Mouse (Mus musculus) lung, postnatal 0 days (tissue): Measurements from ENCODE around the gene Bud13. TPM values are rescaled to one million over a fixed set of nuclear protein-coding genes. Genes with fewer than 3 reads are reported as not detected.

Source experiments
- ATAC-seq: fragments of 200-750 bp; cut with Nextera tagmentation; 2 replicates; pipeline ENCODE4 v1.8.0; 2017; ENCODE audit warnings: moderate library complexity
- DNase-seq: peaks from one replicate; pipeline ENCODE4 v3.0.0-alpha.2; 2016; ENCODE audit warnings: low spot score
- H3K27ac ChIP-seq: fragments of 300-500 bp; sonication (generic); 2 replicates; pipeline ENCODE4 v1.5.1; 2014; ENCODE audit warnings: antibody characterized with exemption, mild to moderate bottlenecking, low read length, mixed read lengths
- H3K27me3 ChIP-seq: fragments of 300-500 bp; sonication (generic); replicated peaks from 2 replicates; pipeline ENCODE4 v1.6.1; 2014; ENCODE audit warnings: low read length, mixed read lengths; ENCODE audit not compliant: insufficient read depth
- H3K36me3 ChIP-seq: fragments of 300-500 bp; sonication (generic); 2 replicates; pipeline ENCODE4 v1.6.1; 2014; ENCODE audit warnings: low read length, mixed read lengths; ENCODE audit not compliant: insufficient read depth
- H3K4me1 ChIP-seq: fragments of 300-500 bp; sonication (generic); 2 replicates; pipeline ENCODE4 v1.6.1; 2014; ENCODE audit warnings: antibody characterized with exemption, low read depth, low read length, mixed read lengths; ENCODE audit not compliant: insufficient read depth
- H3K4me2 ChIP-seq: fragments of 300-500 bp; sonication (generic); replicated peaks from 2 replicates; pipeline ENCODE4 v1.6.1; 2014; ENCODE audit warnings: low read depth, mild to moderate bottlenecking, low read length, moderate library complexity, mixed read lengths
- H3K4me3 ChIP-seq: fragments of 300-500 bp; sonication (generic); 2 replicates; pipeline ENCODE4 v1.5.1; 2014; ENCODE audit warnings: low read depth, low read length
- H3K9ac ChIP-seq: fragments of 300-500 bp; sonication (generic); replicated peaks from 2 replicates; pipeline ENCODE4 v1.6.1; 2014; ENCODE audit warnings: low read depth, mild to moderate bottlenecking
- H3K9me3 ChIP-seq: fragments of 300-500 bp; sonication (generic); 2 replicates; pipeline ENCODE4 v1.6.1; 2016; ENCODE audit warnings: low read length, mixed read lengths
- CTCF ChIP-seq: IDR thresholded peaks from 2 replicates; pipeline ENCODE4 v1.5.1; 2016; ENCODE audit warnings: antibody characterized with exemption, mild to moderate bottlenecking
- EP300 ChIP-seq: IDR thresholded peaks from 2 replicates; pipeline ENCODE4 v1.6.1; 2016; ENCODE audit warnings: antibody characterized with exemption, mild to moderate bottlenecking, control low read depth
- WGBS: fragments of 180-500 bp; shearing (Covaris S2); extraction: QIAGEN DNeasy Blood & Tissue Kit; methylation state at CpG from one replicate; pipeline ENCODE4 v1.1.7; 2014; 5-methylcytosine and 5-hydroxymethylcytosine counted together
- polyA plus RNA-seq: library from polyadenylated mRNA; unstranded; fragments of >200 nt; fragmentation: Nextera tagmentation; extraction: Ambion mirVana; gene quantifications from 2 replicates; pipeline ENCODE4 v1.2.1, GENCODE M21; 2015

Bud13 gene
- polyA plus RNA-seq, 1 experiment from 2014 or later: 9.9 TPM

- ATAC-seq (no peak), DNase-seq (no peak)
- H3K9ac ChIP-seq: no peak overlapping the region
- H3K36me3 ChIP-seq: no peaks in the 10 kb centered on the region
- H3K4me1 ChIP-seq: no peaks in the 10 kb centered on the region
- H3K27ac ChIP-seq: no peak overlapping the region
- H3K9me3 ChIP-seq: no peaks in the 10 kb centered on the region
- no peak overlapping the region for H3K4me3 ChIP-seq
- H3K27me3 ChIP-seq: no peaks in the 10 kb centered on the region
- TF ChIP-seq CTCF (no peak), EP300 (no peak)
- 46% methylated on average over 2 of the region's 2 CpGs for WGBS
- no peak overlapping the region for H3K4me2 ChIP-seq
These were observed 41.0 kb upstream of the Bud13 start for GRCm38 (mm10) chr9:46241818-46242217.

GRCm38 (mm10) chr9:46243122-46243521, 39.7 kb upstream of the Bud13 start:
- no peaks in the 10 kb centered on the region for H3K36me3 ChIP-seq
- H3K9ac ChIP-seq: no peak overlapping the region
- no peak for DNase-seq
- TF ChIP-seq EP300: no peak
- TF ChIP-seq CTCF: no peak
- no peak overlapping the region for H3K4me2 ChIP-seq
- no peaks in the 10 kb centered on the region for H3K9me3 ChIP-seq
- no peaks in the 10 kb centered on the region for H3K4me1 ChIP-seq
- no peak for ATAC-seq
- H3K27ac ChIP-seq: no peak overlapping the region
- 65% methylated on average over 4 of the region's 4 CpGs for WGBS
- no peaks in the 10 kb centered on the region for H3K27me3 ChIP-seq
- H3K4me3 ChIP-seq: no peak overlapping the region

- WGBS: 42% methylated on average over 8 of the region's 8 CpGs
- H3K4me1 ChIP-seq: no peaks in the 10 kb centered on the region
- no peak overlapping the region for H3K27ac ChIP-seq
- no peak overlapping the region for H3K4me2 ChIP-seq
- DNase-seq: no peak
- TF ChIP-seq EP300 (no peak), CTCF (no peak)
- H3K9me3 ChIP-seq: no peaks in the 10 kb centered on the region
- no peak for ATAC-seq
- no peaks in the 10 kb centered on the region for H3K36me3 ChIP-seq
- no peaks in the 10 kb centered on the region for H3K27me3 ChIP-seq
- H3K4me3 ChIP-seq: no peak overlapping the region
- no peak overlapping the region for H3K9ac ChIP-seq
These were observed 39.2 kb upstream of the Bud13 start for GRCm38 (mm10) chr9:46243584-46243983.

GRCm38 (mm10) chr9:46246752-46247324, 36.0 kb upstream of the Bud13 start:
- H3K36me3 ChIP-seq: no peaks in the 10 kb centered on the region
- no peak overlapping the region for H3K4me3 ChIP-seq
- no peak overlapping the region for H3K9ac ChIP-seq
- DNase-seq (peak; percentile 88), ATAC-seq (peak; percentile 77)
- TF ChIP-seq CTCF (peak; percentile 91), EP300 (no peak)
- no peak overlapping the region for H3K27ac ChIP-seq
- H3K9me3 ChIP-seq: no peaks in the 10 kb centered on the region
- no peaks in the 10 kb centered on the region for H3K27me3 ChIP-seq
- 30% methylated on average over 11 of the region's 11 CpGs for WGBS
- no peaks in the 10 kb centered on the region for H3K4me1 ChIP-seq
- H3K4me2 ChIP-seq: 0 out of 2 replicates have a peak overlapping the region, but pooled peaks have one; percentile 14

- 79% methylated on average over 7 of the region's 7 CpGs for WGBS
- Histone ChIP-seq H3K4me1 (no peaks in the 10 kb centered on the region), H3K36me3 (no peaks in the 10 kb centered on the region), H3K4me2 (no peak overlapping the region), H3K27ac (no peak overlapping the region), H3K9me3 (no peaks in the 10 kb centered on the region), H3K4me3 (no peak overlapping the region), H3K9ac (no peak overlapping the region), H3K27me3 (no peaks in the 10 kb centered on the region)
- TF ChIP-seq EP300 (no peak), CTCF (no peak)
- ATAC-seq (no peak), DNase-seq (no peak)
These were observed 26.6 kb upstream of the Bud13 start for GRCm38 (mm10) chr9:46256177-46256576.

- no peak overlapping the region for H3K4me2 ChIP-seq
- DNase-seq: no peak
- 70% methylated on average over 10 of the region's 10 CpGs for WGBS
- H3K27ac ChIP-seq: no peak overlapping the region
- ATAC-seq: no peak
- no peak overlapping the region for H3K9ac ChIP-seq
- no peaks in the 10 kb centered on the region for H3K9me3 ChIP-seq
- no peaks in the 10 kb centered on the region for H3K36me3 ChIP-seq
- no peaks in the 10 kb centered on the region for H3K27me3 ChIP-seq
- TF ChIP-seq CTCF (no peak), EP300 (peak; percentile 24; the same call in 1 of the 2 replicates)
- H3K4me1 ChIP-seq: no peaks in the 10 kb centered on the region
- H3K4me3 ChIP-seq: no peak overlapping the region
These were observed 26.0 kb upstream of the Bud13 start for GRCm38 (mm10) chr9:46256658-46257385.
